Mouse (Mus musculus): Measurements from ENCODE around the gene Asb6.

GRCm38 (mm10) chr2:30782312-30783290 lies 47.5 kb downstream of the Asb6 start:
- TF ChIP-seq TAL1 (IDR thresholded peaks at IDR 0.05; ENCODE audit: low read length) (no peak), GATA1 (IDR thresholded peaks at IDR 0.05; ENCODE audit: low read length) (no peak)

Measured in erythroblast, embryonic 14.5 days (primary cell).